In the genomic region with DNA sequence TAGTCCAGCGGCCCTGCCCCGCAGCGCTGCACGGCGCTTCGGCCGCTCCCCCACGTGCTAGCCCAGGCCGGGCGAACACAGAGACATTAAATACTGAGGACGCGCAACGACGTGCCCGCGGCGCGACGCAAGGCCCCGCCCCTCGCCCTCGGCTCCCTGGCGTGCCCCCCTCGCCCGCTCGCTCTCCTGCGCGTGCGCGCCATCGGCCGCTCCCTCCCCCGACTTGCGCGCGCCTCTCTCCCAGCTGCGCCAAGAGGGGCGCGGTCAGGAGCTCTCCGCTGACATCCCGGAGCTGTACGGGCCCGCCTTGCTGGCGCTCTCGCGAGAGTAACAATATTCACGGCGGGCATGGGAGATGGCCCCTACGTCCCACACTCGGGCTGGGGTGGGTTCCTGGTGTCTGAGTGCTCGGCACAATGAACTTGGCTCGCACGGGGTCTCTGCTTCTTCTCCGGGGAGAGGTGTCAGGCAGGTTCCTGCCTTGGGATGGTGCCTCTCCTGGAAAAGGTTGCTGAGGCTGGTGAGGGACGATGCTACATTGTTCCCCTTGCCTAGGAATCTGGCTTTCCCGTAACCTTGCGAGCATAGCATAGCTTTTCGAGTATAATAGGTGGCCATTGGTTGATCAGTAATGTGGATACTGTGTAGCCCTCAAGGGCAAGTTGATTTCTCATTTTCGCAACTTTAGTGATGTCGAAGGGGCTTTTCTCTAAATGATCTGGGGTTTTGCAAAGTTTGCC, we compare ENCODE assay signal across 7 mouse cellular contexts. TPM values are rescaled to one million over a fixed set of nuclear protein-coding genes. Genes with fewer than 3 reads are reported as not detected.
DNase-seq lines count a peak whose midpoint lies in the region; ATAC-seq and TF ChIP-seq lines count a peak whose summit lies in the region.

A gene (minus strand): TSS at position 129 of the 740 bp plus-strand sequence.

- peak within 1 kb of the TSS; percentile 75 for H3K27ac ChIP-seq in intestine, postnatal 0 days (ENCODE audit: low read depth, low read length)
- peak within 1 kb of the TSS; percentile 88 for H3K27ac ChIP-seq in midbrain, embryonic 12.5 days (replicated peaks)

- intact Hi-C loops in left cerebral cortex, postnatal 4 days (cut with DNase I), result no loop called here

- no peaks in the 10 kb centered on the region for H3K9me3 ChIP-seq in intestine, postnatal 0 days (ENCODE audit: control insufficient read depth)
- H3K9me3 ChIP-seq in midbrain, embryonic 12.5 days, result no peaks in the 10 kb centered on the region

- ATAC-seq in intestine, postnatal 0 days, result peak; percentile 93
- ATAC-seq in midbrain, embryonic 12.5 days (ENCODE audit: low FRiP score, low read depth), result peak; percentile 98

- H3K4me2 ChIP-seq in intestine, postnatal 0 days (replicated peaks; ENCODE audit: low read depth), result peak within 1 kb of the TSS; percentile 92
- H3K4me2 ChIP-seq in midbrain, embryonic 12.5 days (replicated peaks), result peak within 1 kb of the TSS; percentile 97

- H3K4me1 ChIP-seq in intestine, postnatal 0 days (replicated peaks; ENCODE audit: control insufficient read depth, insufficient read depth, low read length), result no peaks in the 10 kb centered on the region
- H3K4me1 ChIP-seq in midbrain, embryonic 12.5 days, result peaks cover 23% of the 10 kb centered on the region

- DNase-seq in adrenal gland, adult 8-10 months, result peak; percentile 98
- DNase-seq in embryo, embryonic 9.5 days (ENCODE audit: extremely low spot score), result peak; percentile 98
- no peak for DNase-seq in gonadal fat pad, adult 2 months (ENCODE audit: low read depth)
- DNase-seq in left cerebral cortex, postnatal 4 days, result peak; percentile 97
- peak; percentile 76 for DNase-seq in spleen, adult 12 weeks (ENCODE audit: low spot score)

- no peaks in the 10 kb centered on the region; the same call in 1 of the 2 replicates for H3K36me3 ChIP-seq in intestine, postnatal 0 days (ENCODE audit: control insufficient read depth, insufficient read depth)
- H3K36me3 ChIP-seq in midbrain, embryonic 12.5 days, result no peaks in the 10 kb centered on the region

- 2% methylated on average over 60 of the region's 60 CpGs for WGBS in intestine, postnatal 0 days
- 3% methylated on average over 57 of the region's 60 CpGs for WGBS in midbrain, embryonic 12.5 days

- H3K4me3 ChIP-seq in intestine, postnatal 0 days (ENCODE audit: low read depth, low read length), result peak within 1 kb of the TSS; percentile 54
- peak within 1 kb of the TSS; percentile 80 for H3K4me3 ChIP-seq in midbrain, embryonic 12.5 days

- peak within 1 kb of the TSS; percentile 66 for H3K9ac ChIP-seq in intestine, postnatal 0 days (ENCODE audit: low read depth, low read length)
- peak within 1 kb of the TSS; percentile 70 for H3K9ac ChIP-seq in midbrain, embryonic 12.5 days (replicated peaks)

- TF ChIP-seq CTCF in intestine, postnatal 0 days (IDR thresholded peaks at IDR 0.05; ENCODE audit: low read depth), result no peak

- H3K27me3 ChIP-seq in intestine, postnatal 0 days (replicated peaks; ENCODE audit: control insufficient read depth, insufficient read depth, low read length), result no peaks in the 10 kb centered on the region
- peaks cover 22% of the 10 kb centered on the region for H3K27me3 ChIP-seq in midbrain, embryonic 12.5 days

RNA-seq across cellular contexts. Expression of the gene that starts here (rescaled TPM):
- total RNA-seq in adrenal gland, adult 8-10 months (2022), result 100 to 1,000 TPM; 102 to 124 (median 117) TPM
- 54.1 and 56.3 TPM in 2 replicates for polyA plus RNA-seq in gonadal fat pad, adult 2 months (2012; rRNA removed)
- polyA plus RNA-seq in intestine, postnatal 0 days (2015; fragmentation: Nextera tagmentation; extraction: Ambion mirVana), result 12.3 and 12.4 TPM in 2 replicates
- 10 to 100 TPM; 52.9 to 55.4 TPM for total RNA-seq in left cerebral cortex, postnatal 4 days (2021)
- polyA plus RNA-seq in midbrain, embryonic 12.5 days (2016; fragmentation: Nextera tagmentation; extraction: Ambion mirVana), result 20.3 and 23.7 TPM in 2 replicates
